Mouse (Mus musculus): Measurements from ENCODE around the gene Itga2b. TPM values are rescaled to one million over a fixed set of nuclear protein-coding genes. Genes with fewer than 3 reads are reported as not detected.

Gene Itga2b
- polyA plus RNA-seq, 1 experiment = 16.0 TPM

GRCm38 (mm10) chr11:102431728-102432114 lies 38.2 kb downstream of the Itga2b start:
- no peak for DNase-seq
- H3K4me3 ChIP-seq (ENCODE audit: insufficient read depth, low read depth, low read length) = no peak overlapping the region
- WGBS = 63% methylated on average over 3 of the region's 3 CpGs
- peaks cover 10% of the 10 kb centered on the region; the same call in 1 of the 2 replicates for H3K4me1 ChIP-seq (ENCODE audit: control insufficient read depth, insufficient read depth, low read length)
- H3K36me3 ChIP-seq (ENCODE audit: control insufficient read depth, insufficient read depth, low read length) = no peaks in the 10 kb centered on the region; the same call in 1 of the 2 replicates
- no peak overlapping the region for H3K27ac ChIP-seq (ENCODE audit: insufficient read depth, low read depth, low read length)
- no peak for TF ChIP-seq POLR2A (IDR thresholded peaks at IDR 0.05; ENCODE audit: low read depth, low read length)
- TF ChIP-seq CTCF (conservative IDR thresholded peaks at IDR 0.05; ENCODE audit: insufficient read depth, insufficient read length, low read depth, low read length) = no peak
- no peaks in the 10 kb centered on the region for H3K27me3 ChIP-seq (replicated peaks; ENCODE audit: control insufficient read depth, insufficient read depth, low read length)

- Histone ChIP-seq H3K4me1 (ENCODE audit: control insufficient read depth, insufficient read depth, low read length) (peaks cover 10% of the 10 kb centered on the region; the same call in 1 of the 2 replicates), H3K4me3 (ENCODE audit: insufficient read depth, low read depth, low read length) (peak overlapping the region; percentile 89), H3K27ac (ENCODE audit: insufficient read depth, low read depth, low read length) (peak overlapping the region; percentile 90), H3K36me3 (ENCODE audit: control insufficient read depth, insufficient read depth, low read length) (no peaks in the 10 kb centered on the region; the same call in 1 of the 2 replicates), H3K27me3 (replicated peaks; ENCODE audit: control insufficient read depth, insufficient read depth, low read length) (no peaks in the 10 kb centered on the region)
- TF ChIP-seq POLR2A (IDR thresholded peaks at IDR 0.05; ENCODE audit: low read depth, low read length) (no peak), CTCF (conservative IDR thresholded peaks at IDR 0.05; ENCODE audit: insufficient read depth, insufficient read length, low read depth, low read length) (peak; percentile 77)
- under 1% methylated on average over 7 of the region's 7 CpGs for WGBS
- peak; percentile 90 for DNase-seq
Observed at GRCm38 (mm10) chr11:102431018-102431645, 38.8 kb downstream of the Itga2b start.

DNA sequence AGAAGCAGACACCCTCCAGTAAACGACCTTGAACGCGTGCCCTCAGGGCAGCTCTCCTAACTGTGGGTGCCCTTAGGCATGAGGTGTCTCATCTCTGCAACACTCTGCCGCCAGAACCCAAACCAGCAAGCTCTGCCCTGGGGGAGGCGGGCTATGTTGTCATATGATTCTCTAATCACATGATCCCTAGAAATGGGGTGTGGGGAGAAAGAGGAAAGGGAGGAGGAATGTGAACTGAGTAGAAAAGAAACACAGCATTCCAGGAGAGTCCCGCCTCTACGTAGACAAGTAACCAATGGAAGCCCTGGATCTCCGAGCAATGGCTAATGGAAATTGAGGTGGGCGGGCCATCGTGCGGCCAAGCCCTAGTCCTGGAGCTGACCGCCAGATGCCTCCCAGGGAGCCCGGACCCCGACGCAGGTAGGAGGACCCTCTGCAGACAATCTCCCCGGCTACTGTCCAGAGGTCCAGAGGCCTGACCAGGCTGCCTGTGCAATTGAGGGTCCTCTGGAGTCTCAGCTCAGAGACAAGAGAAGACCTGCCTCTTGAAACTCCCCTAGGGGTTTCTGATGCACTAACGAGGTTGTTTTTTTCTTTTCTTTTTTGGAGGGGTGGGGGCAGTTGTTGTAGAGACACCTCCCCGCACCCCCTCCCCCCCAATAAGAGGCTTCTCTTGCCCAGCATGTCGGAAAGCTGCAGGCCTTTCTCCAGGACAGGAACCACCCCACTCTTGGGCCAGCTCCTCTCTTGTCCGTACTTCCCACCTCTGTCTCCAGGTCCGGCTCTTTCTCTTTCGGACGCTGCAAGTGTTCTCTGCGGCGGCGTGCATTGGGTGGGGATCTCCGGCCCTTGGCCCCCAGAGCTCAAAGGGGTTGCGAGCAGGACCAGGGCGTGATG lies 39.6 kb downstream of the Itga2b start, which contains the start of gene Grn:
TSS of gene Grn (plus strand) at position 195 of the 897 bp plus-strand sequence.
- Histone ChIP-seq H3K4me1 (ENCODE audit: control insufficient read depth, insufficient read depth, low read length) (peaks cover 10% of the 10 kb centered on the region; the same call in 1 of the 2 replicates), H3K36me3 (ENCODE audit: control insufficient read depth, insufficient read depth, low read length) (no peaks in the 10 kb centered on the region), H3K27me3 (replicated peaks; ENCODE audit: control insufficient read depth, insufficient read depth, low read length) (no peaks in the 10 kb centered on the region), H3K4me3 (ENCODE audit: insufficient read depth, low read depth, low read length) (peak within 1 kb of the TSS; percentile 89), H3K27ac (ENCODE audit: insufficient read depth, low read depth, low read length) (peak within 1 kb of the TSS; percentile 90)
- TF ChIP-seq POLR2A (IDR thresholded peaks at IDR 0.05; ENCODE audit: low read depth, low read length) (no peak), CTCF (conservative IDR thresholded peaks at IDR 0.05; ENCODE audit: insufficient read depth, insufficient read length, low read depth, low read length) (no peak)
- DNase-seq = peak; percentile 98
- under 1% methylated on average over 29 of the region's 29 CpGs for WGBS

GRCm38 (mm10) chr11:102429551-102429950 lies 40.4 kb downstream of the Itga2b start:
- 33% methylated on average over 3 of the region's 3 CpGs for WGBS
- Histone ChIP-seq H3K36me3 (ENCODE audit: control insufficient read depth, insufficient read depth, low read length) (no peaks in the 10 kb centered on the region), H3K4me1 (ENCODE audit: control insufficient read depth, insufficient read depth, low read length) (peaks cover 10% of the 10 kb centered on the region; the same call in 1 of the 2 replicates), H3K27ac (ENCODE audit: insufficient read depth, low read depth, low read length) (no peak overlapping the region), H3K27me3 (replicated peaks; ENCODE audit: control insufficient read depth, insufficient read depth, low read length) (no peaks in the 10 kb centered on the region), H3K4me3 (ENCODE audit: insufficient read depth, low read depth, low read length) (peak overlapping the region; percentile 68)
- DNase-seq = no peak
- TF ChIP-seq POLR2A (IDR thresholded peaks at IDR 0.05; ENCODE audit: low read depth, low read length) = no peak
- TF ChIP-seq CTCF (conservative IDR thresholded peaks at IDR 0.05; ENCODE audit: insufficient read depth, insufficient read length, low read depth, low read length) = no peak

GRCm38 (mm10) chr11:102428981-102429540 lies 40.9 kb downstream of the Itga2b start:
- TF ChIP-seq POLR2A (IDR thresholded peaks at IDR 0.05; ENCODE audit: low read depth, low read length) = no peak
- no peak for TF ChIP-seq CTCF (conservative IDR thresholded peaks at IDR 0.05; ENCODE audit: insufficient read depth, insufficient read length, low read depth, low read length)
- Histone ChIP-seq H3K4me1 (ENCODE audit: control insufficient read depth, insufficient read depth, low read length) (peaks cover 10% of the 10 kb centered on the region; the same call in 1 of the 2 replicates), H3K36me3 (ENCODE audit: control insufficient read depth, insufficient read depth, low read length) (no peaks in the 10 kb centered on the region), H3K27ac (ENCODE audit: insufficient read depth, low read depth, low read length) (no peak overlapping the region), H3K4me3 (ENCODE audit: insufficient read depth, low read depth, low read length) (no peak overlapping the region), H3K27me3 (replicated peaks; ENCODE audit: control insufficient read depth, insufficient read depth, low read length) (no peaks in the 10 kb centered on the region)
- WGBS = 59% methylated on average over 8 of the region's 8 CpGs
- no peak for DNase-seq

DNA sequence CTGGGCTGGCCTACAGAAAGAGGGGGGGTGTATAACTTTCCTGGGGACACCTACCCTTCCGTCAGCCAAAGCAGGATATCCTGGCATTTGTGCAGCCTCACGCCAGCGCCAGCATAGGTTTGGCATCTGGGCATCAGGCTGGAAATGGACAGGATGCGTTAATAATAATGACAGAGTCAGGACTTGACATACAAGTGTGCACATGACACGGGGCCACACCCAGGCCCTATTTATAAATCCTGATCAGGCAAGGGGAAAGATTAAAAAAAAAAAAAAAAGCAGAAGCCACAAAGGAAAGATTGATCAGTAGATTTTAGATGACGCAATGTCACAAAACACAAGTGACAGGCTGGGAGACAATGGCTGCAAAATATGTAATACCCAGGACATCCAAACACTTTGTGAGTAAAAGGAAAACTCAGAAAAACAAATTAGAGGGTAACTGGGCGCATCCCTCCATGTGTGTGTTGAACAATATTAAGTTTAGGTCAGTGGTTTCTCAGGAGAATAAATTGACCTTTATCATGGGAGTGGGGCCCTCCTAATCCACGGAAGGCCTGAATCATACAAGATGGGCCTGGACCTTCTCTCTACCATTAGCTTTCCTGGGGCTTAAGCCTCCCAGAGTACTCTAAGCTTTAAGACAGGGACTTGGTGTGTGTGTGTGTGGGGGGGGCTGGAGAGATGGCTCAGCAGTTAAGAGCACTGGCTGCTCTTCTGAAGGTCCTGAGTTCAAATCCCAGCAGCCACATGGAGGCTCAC lies 44.2 kb downstream of the Itga2b start:
- Histone ChIP-seq H3K27me3 (replicated peaks; ENCODE audit: control insufficient read depth, insufficient read depth, low read length) (no peaks in the 10 kb centered on the region), H3K4me1 (ENCODE audit: control insufficient read depth, insufficient read depth, low read length) (no peaks in the 10 kb centered on the region), H3K4me3 (ENCODE audit: insufficient read depth, low read depth, low read length) (no peak overlapping the region), H3K27ac (ENCODE audit: insufficient read depth, low read depth, low read length) (no peak overlapping the region), H3K36me3 (ENCODE audit: control insufficient read depth, insufficient read depth, low read length) (no peaks in the 10 kb centered on the region)
- peak; percentile 38 for DNase-seq
- 69% methylated on average over 8 of the region's 8 CpGs for whole genome bisulfite sequencing
- TF ChIP-seq CTCF (conservative IDR thresholded peaks at IDR 0.05; ENCODE audit: insufficient read depth, insufficient read length, low read depth, low read length) (no peak), POLR2A (IDR thresholded peaks at IDR 0.05; ENCODE audit: low read depth, low read length) (no peak)
